Comparison of ENCODE assay signal across 8 mouse cellular contexts in the genomic region with DNA sequence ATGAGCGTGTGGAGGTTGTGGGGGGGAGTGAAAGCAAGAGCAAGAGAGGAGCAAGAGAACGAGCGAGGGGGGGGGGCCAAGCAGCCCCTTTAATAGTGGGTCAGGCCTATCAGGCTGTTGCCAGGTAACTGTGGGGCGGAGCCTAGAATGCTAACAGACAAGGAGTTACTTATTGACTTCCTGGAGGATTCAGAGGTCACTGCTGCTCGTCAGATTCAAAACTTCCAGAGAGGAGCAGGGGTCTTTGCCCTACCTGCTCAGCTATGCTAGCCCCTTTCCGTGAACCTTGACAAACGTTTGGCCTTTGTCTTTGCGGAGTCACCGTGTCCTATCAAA. TPM values are rescaled to one million over a fixed set of nuclear protein-coding genes. Genes with fewer than 3 reads are reported as not detected.
DNase-seq lines count a peak whose midpoint lies in the region; ATAC-seq lines count a peak whose summit lies in the region.

No protein-coding gene starts in this region.

- H3K27ac ChIP-seq in kidney, embryonic 15.5 days: peak overlapping the region; percentile 87
- H3K27ac ChIP-seq in lung, embryonic 16.5 days (ENCODE audit: low read length): peak overlapping the region; percentile 62

- no peak overlapping the region for H3K9ac ChIP-seq in kidney, embryonic 15.5 days
- peak overlapping the region; percentile 31 for H3K9ac ChIP-seq in lung, embryonic 16.5 days (ENCODE audit: low read length)

- H3K9me3 ChIP-seq in kidney, embryonic 15.5 days (replicated peaks): no peaks in the 10 kb centered on the region
- H3K9me3 ChIP-seq in lung, embryonic 16.5 days (ENCODE audit: control insufficient read depth, low read length): no peaks in the 10 kb centered on the region

- no peaks in the 10 kb centered on the region for H3K27me3 ChIP-seq in kidney, embryonic 15.5 days
- H3K27me3 ChIP-seq in lung, embryonic 16.5 days (ENCODE audit: control insufficient read depth, insufficient read depth, low read depth, low read length): no peaks in the 10 kb centered on the region

- peak; percentile 50 for DNase-seq in adrenal gland, postnatal 14 days
- DNase-seq in adrenal gland, postnatal 25 days: no peak
- DNase-seq in embryo, embryonic 10.5 days (ENCODE audit: low spot score): peak; percentile 68
- no peak for DNase-seq in layer of hippocampus, adult 18-20 months (ENCODE audit: low spot score in 2 of 2)
- DNase-seq in spleen, postnatal 36 days (ENCODE audit: low spot score in 2 of 2): no peak
- DNase-seq in MN1 (ENCODE audit: low spot score): no peak

- peak; percentile 84 for ATAC-seq in kidney, embryonic 15.5 days (replicated peaks; ENCODE audit: low FRiP score)
- ATAC-seq in lung, embryonic 16.5 days (ENCODE audit: low read depth): peak; percentile 78

- WGBS in kidney, embryonic 15.5 days: 18% methylated on average over 9 of the region's 9 CpGs
- 17% methylated on average over 9 of the region's 9 CpGs for WGBS in lung, embryonic 16.5 days

- 0 out of 2 replicates have a peak, but pooled peaks cover 3% of the 10 kb centered on the region for H3K36me3 ChIP-seq in kidney, embryonic 15.5 days
- H3K36me3 ChIP-seq in lung, embryonic 16.5 days (ENCODE audit: control insufficient read depth, insufficient read depth, low read length): no peaks in the 10 kb centered on the region

- peak overlapping the region; percentile 50 for H3K4me2 ChIP-seq in kidney, embryonic 15.5 days
- H3K4me2 ChIP-seq in lung, embryonic 16.5 days (ENCODE audit: low read depth, low read length): peak overlapping the region; percentile 47

- H3K4me1 ChIP-seq in kidney, embryonic 15.5 days: peaks cover 25% of the 10 kb centered on the region
- H3K4me1 ChIP-seq in lung, embryonic 16.5 days (replicated peaks; ENCODE audit: control insufficient read depth, insufficient read depth, low read length): peaks cover 7% of the 10 kb centered on the region; the same call in 1 of the 2 replicates

- peak overlapping the region; percentile 21; the same call in 1 of the 2 replicates for H3K4me3 ChIP-seq in kidney, embryonic 15.5 days (replicated peaks)
- peak overlapping the region; percentile 29 for H3K4me3 ChIP-seq in lung, embryonic 16.5 days (ENCODE audit: low read length)

RNA-seq across cellular contexts. Expression of a gene that starts 34.5 kb away (rescaled TPM):
- 23.7 and 28.6 TPM in 2 replicates for total RNA-seq in adrenal gland, postnatal 14 days (2021)
- 26.0 and 27.0 TPM in 2 replicates for total RNA-seq in adrenal gland, postnatal 25 days (2021)
- 31.3 and 31.5 TPM in 2 replicates for polyA plus RNA-seq in kidney, embryonic 15.5 days (2015; fragmentation: Nextera tagmentation; extraction: Ambion mirVana)
- 83.7 and 86.9 TPM in 2 replicates for polyA plus RNA-seq in lung, embryonic 16.5 days (2015; fragmentation: Nextera tagmentation; extraction: Ambion mirVana)
- 10 to 100 TPM in 1 of 2 experiments, 1 to 10 TPM in 1; 8.6 to 10.7 TPM for total RNA-seq in layer of hippocampus, adult 18-20 months (2021)

RNA-seq across cellular contexts. Expression of a gene that starts 46.7 kb away (rescaled TPM):
- 42.6 and 53.7 TPM in 2 replicates for total RNA-seq in adrenal gland, postnatal 14 days (2021)
- 50.3 and 61.9 TPM in 2 replicates for total RNA-seq in adrenal gland, postnatal 25 days (2021)
- polyA plus RNA-seq in kidney, embryonic 15.5 days (2015; fragmentation: Nextera tagmentation; extraction: Ambion mirVana): 47.4 and 49.7 TPM in 2 replicates
- polyA plus RNA-seq in lung, embryonic 16.5 days (2015; fragmentation: Nextera tagmentation; extraction: Ambion mirVana): 51.2 and 51.7 TPM in 2 replicates
- total RNA-seq in layer of hippocampus, adult 18-20 months (2021): 10 to 100 TPM; 54.3 to 61.9 TPM

Comparison
In these comparisons a context has a peak if more than half of its experiments do, and no peak if none do; other contexts are left out.
1. DNase-seq: peak in adrenal gland, postnatal 14 days (single experiment) and embryo, embryonic 10.5 days (single experiment); none in adrenal gland, postnatal 25 days (single experiment), layer of hippocampus, adult 18-20 months (0 of 2), spleen, postnatal 36 days (0 of 2) and MN1 (single experiment).